In genomic region chr17:27448749-27449148, GRCm38 (mm10) we compare ENCODE assay signal across 11 mouse cellular contexts.
DNase-seq lines count a peak whose midpoint lies in the region; ATAC-seq and TF ChIP-seq lines count a peak whose summit lies in the region.
"Had no signal": no experiment of that assay in that cellular context is flagged by ENCODE, and none has a peak within 500 bp of the region (broad histone marks: within the 10 kb centered on the region; RNA-seq: fewer than 3 reads in every experiment).

No protein-coding gene starts in this region.

- no peak overlapping the region for H3K9ac ChIP-seq in intestine, postnatal 0 days (ENCODE audit: low read depth, low read length)
- H3K9ac ChIP-seq in intestine, embryonic 15.5 days, result no peak overlapping the region
- no peak overlapping the region for H3K9ac ChIP-seq in ES-Bruce4 (ENCODE audit: low read depth, poor library complexity, severe bottlenecking)
- H3K9ac ChIP-seq: limb, embryonic 13.5 days; neural tube, embryonic 13.5 days had no signal

- TF ChIP-seq CTCF in intestine, postnatal 0 days (IDR thresholded peaks at IDR 0.05; ENCODE audit: low read depth), result peak; percentile 45
- peak; percentile 60 for TF ChIP-seq CTCF in ES-Bruce4 (IDR thresholded peaks at IDR 0.05; ENCODE audit: low read depth, low read length)

- TF ChIP-seq POLR2A in ES-Bruce4 (IDR thresholded peaks at IDR 0.05; ENCODE audit: insufficient read depth, low read length), result no peak

- no peaks in the 10 kb centered on the region for H3K9me3 ChIP-seq in intestine, postnatal 0 days (ENCODE audit: control insufficient read depth)
- H3K9me3 ChIP-seq in intestine, embryonic 15.5 days, result no peaks in the 10 kb centered on the region
- no peaks in the 10 kb centered on the region for H3K9me3 ChIP-seq in ES-Bruce4 (replicated peaks; ENCODE audit: control insufficient read depth, insufficient read depth, low read length, poor library complexity, severe bottlenecking)
- H3K9me3 ChIP-seq: heart, embryonic 10.5 days; limb, embryonic 13.5 days; neural tube, embryonic 13.5 days had no signal

- 0 out of 2 replicates have a peak, but pooled peaks cover under 1% of the 10 kb centered on the region for H3K4me1 ChIP-seq in intestine, postnatal 0 days (replicated peaks; ENCODE audit: control insufficient read depth, insufficient read depth, low read length)
- peaks cover 2% of the 10 kb centered on the region; the same call in 1 of the 2 replicates for H3K4me1 ChIP-seq in intestine, embryonic 15.5 days (replicated peaks)
- H3K4me1 ChIP-seq in ES-Bruce4 (ENCODE audit: control insufficient read depth, insufficient read depth, low read length), result no peaks in the 10 kb centered on the region

- no peaks in the 10 kb centered on the region for H3K36me3 ChIP-seq in intestine, postnatal 0 days (ENCODE audit: control insufficient read depth, insufficient read depth)
- H3K36me3 ChIP-seq in intestine, embryonic 15.5 days, result no peaks in the 10 kb centered on the region
- no peaks in the 10 kb centered on the region for H3K36me3 ChIP-seq in ES-Bruce4 (ENCODE audit: control insufficient read depth, insufficient read depth, low read length, poor library complexity, severe bottlenecking)
- H3K36me3 ChIP-seq: heart, embryonic 10.5 days; limb, embryonic 13.5 days; neural tube, embryonic 13.5 days had no signal

- no peak overlapping the region for H3K4me2 ChIP-seq in intestine, postnatal 0 days (replicated peaks; ENCODE audit: low read depth)
- no peak overlapping the region for H3K4me2 ChIP-seq in intestine, embryonic 15.5 days (replicated peaks)
- H3K4me2 ChIP-seq: limb, embryonic 13.5 days; neural tube, embryonic 13.5 days had no signal

- no peaks in the 10 kb centered on the region for H3K27me3 ChIP-seq in intestine, postnatal 0 days (replicated peaks; ENCODE audit: control insufficient read depth, insufficient read depth, low read length)
- no peaks in the 10 kb centered on the region for H3K27me3 ChIP-seq in intestine, embryonic 15.5 days (replicated peaks)
- H3K27me3 ChIP-seq in ES-Bruce4 (ENCODE audit: control insufficient read depth, insufficient read depth, low read length, poor library complexity, severe bottlenecking), result no peaks in the 10 kb centered on the region
- H3K27me3 ChIP-seq: limb, embryonic 13.5 days; neural tube, embryonic 13.5 days had no signal

- no peak overlapping the region for H3K27ac ChIP-seq in intestine, postnatal 0 days (ENCODE audit: low read depth, low read length)
- no peak overlapping the region for H3K27ac ChIP-seq in intestine, embryonic 15.5 days
- H3K27ac ChIP-seq in ES-Bruce4 (ENCODE audit: insufficient read depth, low read length), result no peak overlapping the region
- H3K27ac ChIP-seq: heart, embryonic 10.5 days; limb, embryonic 13.5 days; macrophage; neural tube, embryonic 13.5 days had no signal

- TF ChIP-seq EP300 in ES-Bruce4 (IDR thresholded peaks at IDR 0.05; ENCODE audit: insufficient read depth, low read depth, low read length), result no peak

- H3K4me3 ChIP-seq in intestine, postnatal 0 days (ENCODE audit: low read depth, low read length), result no peak overlapping the region
- no peak overlapping the region for H3K4me3 ChIP-seq in intestine, embryonic 15.5 days (replicated peaks)
- H3K4me3 ChIP-seq in ES-Bruce4 (ENCODE audit: low read depth, low read length), result no peak overlapping the region
- H3K4me3 ChIP-seq: heart, embryonic 10.5 days; limb, embryonic 13.5 days; neural tube, embryonic 13.5 days had no signal

- DNase-seq in 416B (ENCODE audit: low read depth), result peak; percentile 6
- peak; percentile 78 to 84 for DNase-seq in cerebellum, postnatal 36 days

- ATAC-seq in intestine, postnatal 0 days, result no peak
- ATAC-seq in intestine, embryonic 15.5 days, result no peak
- ATAC-seq in megakaryocyte progenitor cell, adult 5-6 weeks (replicated peaks; ENCODE audit: poor library complexity), result no peak
- ATAC-seq in erythroid progenitor cell, adult 5-6 weeks (replicated peaks; ENCODE audit: low FRiP score, poor library complexity, severe bottlenecking), result no peak

- 75% methylated on average over 6 of the region's 6 CpGs for WGBS in intestine, postnatal 0 days
- 71% methylated on average over 6 of the region's 6 CpGs for WGBS in intestine, embryonic 15.5 days
